Mouse (Mus musculus) stomach, embryonic 15.5 days (tissue): ENCODE results near the gene Rbm47. TPM values are rescaled to one million over a fixed set of nuclear protein-coding genes. Genes with fewer than 3 reads are reported as not detected.

Experiments
- microRNA-seq: library from miRNA; unstranded; fragments of <30 nt; microRNA quantifications from one replicate; pipeline ENCODE4, GENCODE M21; 2016
- polyA plus RNA-seq: library from polyadenylated mRNA; unstranded; fragments of >200 nt; fragmentation: Nextera tagmentation; extraction: Ambion mirVana; gene quantifications from 2 replicates; pipeline ENCODE4 v1.2.1, GENCODE M21; 2015

Rbm47 gene
- polyA plus RNA-seq, 1 experiment from 2014 or later, result 80.6 TPM

Small RNA genes lying within 50 kb of the gene (microRNA-seq; reads per million reads assigned to microRNA genes)
- gene Gm25952, result not detected

Other genes starting within 250 kb of the Rbm47 start
- gene Chrna9, start 238.2 kb downstream of the Rbm47 start, polyA plus RNA-seq, result not detected in 2 replicates
- 2.2 and 3.2 TPM in 2 replicates for gene 9130230L23Rik, start 168.8 kb downstream of the Rbm47 start, polyA plus RNA-seq
- gene Nsun7, start 86.8 kb upstream of the Rbm47 start, polyA plus RNA-seq, result 0.33 and 0.36 TPM in 2 replicates